Mouse (Mus musculus) gastrocnemius, postnatal 4 days (tissue): Measurements from ENCODE around the gene 4933434E20Rik. TPM values are rescaled to one million over a fixed set of nuclear protein-coding genes. Genes with fewer than 3 reads are reported as not detected.

Source experiments
- DNase-seq, 2 experiments: peaks; one replicate each; pipeline ENCODE4 v3.0.0; 2021 to 2022; ENCODE audit warnings: low spot score in 2 of 2, mixed read lengths in 2 of 2
- total RNA-seq, 2 experiments: library from RNA; stranded (reverse); gene quantifications; 2 replicates each; pipeline ENCODE4 v1.2.3; 2021

Gene 4933434E20Rik
- total RNA-seq, 2 experiments from 2014 or later: 53.4 to 54.4 TPM

- DNase-seq: peak; percentile 48 to 68
Observed at GRCm38 (mm10) chr3:90079763-90080497, 28.5 kb downstream of the 4933434E20Rik start.

- no peak for DNase-seq
Observed at GRCm38 (mm10) chr3:90080498-90080863, 29.0 kb downstream of the 4933434E20Rik start.

GRCm38 (mm10) chr3:90081365-90082240 is 30.2 kb downstream of the 4933434E20Rik start:
- no peak for DNase-seq

- no peak for DNase-seq
Observed at GRCm38 (mm10) chr3:90083034-90083433, 31.6 kb downstream of the 4933434E20Rik start.

- DNase-seq: no peak
Observed at GRCm38 (mm10) chr3:90083698-90084324, 32.4 kb downstream of the 4933434E20Rik start.

- peak in 1 of 2 experiments; percentile 33 for DNase-seq
Observed at GRCm38 (mm10) chr3:90084790-90085189, 33.4 kb downstream of the 4933434E20Rik start.

- DNase-seq: peak in 1 of 2 experiments; percentile 19
Observed at GRCm38 (mm10) chr3:90085281-90085680, 33.8 kb downstream of the 4933434E20Rik start.

GRCm38 (mm10) chr3:90086068-90086467 is 34.6 kb downstream of the 4933434E20Rik start:
- no peak for DNase-seq

GRCm38 (mm10) chr3:90088617-90089016 is 37.2 kb downstream of the 4933434E20Rik start:
- no peak for DNase-seq

- DNase-seq: no peak
Observed at GRCm38 (mm10) chr3:90090892-90091291, 39.5 kb downstream of the 4933434E20Rik start.

GRCm38 (mm10) chr3:90094453-90094852 is 43.0 kb downstream of the 4933434E20Rik start:
- DNase-seq: no peak

- DNase-seq: no peak
Observed at GRCm38 (mm10) chr3:90097928-90098327, 46.5 kb downstream of the 4933434E20Rik start.

GRCm38 (mm10) chr3:90101010-90101409 is 49.6 kb downstream of the 4933434E20Rik start:
- DNase-seq: no peak

GRCm38 (mm10) chr3:90101673-90102072 is 50.2 kb downstream of the 4933434E20Rik start:
- no peak for DNase-seq

- no peak for DNase-seq
Observed at GRCm38 (mm10) chr3:90102239-90102638, 50.8 kb downstream of the 4933434E20Rik start.

GRCm38 (mm10) chr3:90103176-90103575 is 51.7 kb downstream of the 4933434E20Rik start:
- DNase-seq: no peak

GRCm38 (mm10) chr3:90103938-90104337 is 52.5 kb downstream of the 4933434E20Rik start, which contains the start of gene Nup210l:
Gene Nup210l (plus strand): TSS chr3:90104132.
- no peak for DNase-seq

GRCm38 (mm10) chr3:90111706-90112105 is 60.3 kb downstream of the 4933434E20Rik start:
- no peak for DNase-seq

GRCm38 (mm10) chr3:90114342-90114741 is 62.9 kb downstream of the 4933434E20Rik start:
- no peak for DNase-seq

- no peak for DNase-seq
Observed at GRCm38 (mm10) chr3:90115526-90115925, 64.1 kb downstream of the 4933434E20Rik start.
